Mouse (Mus musculus) c-Kit-negative CD71-positive TER-119-positive erythroid progenitor cells, embryonic 14.5 days (primary cell): ENCODE measurements around the gene Ift43.

Experiments used
- DNase-seq: peaks from one replicate; pipeline ENCODE4 v3.0.0-alpha.2; 2013; ENCODE audit warnings: low read depth, low spot score

Gene Ift43

DNA sequence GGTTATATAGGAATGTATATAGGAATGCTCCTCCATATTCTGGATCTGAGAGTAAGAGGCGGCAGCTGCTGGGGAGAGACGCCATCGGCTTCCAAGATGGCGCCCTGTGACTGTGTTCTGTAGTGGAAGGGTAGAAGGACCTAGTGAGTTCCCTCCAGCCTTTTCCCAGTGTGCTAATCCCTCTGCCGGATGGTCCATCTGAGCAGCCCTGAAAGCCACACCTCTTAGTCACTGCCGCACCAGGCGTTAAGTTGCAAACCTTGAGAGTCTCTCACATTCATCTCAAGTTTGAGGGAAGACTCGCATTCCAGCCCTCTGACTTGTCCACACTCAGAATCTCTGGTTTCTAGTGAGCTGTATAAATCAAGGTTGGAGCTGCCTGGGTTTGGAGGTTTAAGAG, 46.7 kb downstream of the Ift43 start:
- no peak for DNase-seq

DNA sequence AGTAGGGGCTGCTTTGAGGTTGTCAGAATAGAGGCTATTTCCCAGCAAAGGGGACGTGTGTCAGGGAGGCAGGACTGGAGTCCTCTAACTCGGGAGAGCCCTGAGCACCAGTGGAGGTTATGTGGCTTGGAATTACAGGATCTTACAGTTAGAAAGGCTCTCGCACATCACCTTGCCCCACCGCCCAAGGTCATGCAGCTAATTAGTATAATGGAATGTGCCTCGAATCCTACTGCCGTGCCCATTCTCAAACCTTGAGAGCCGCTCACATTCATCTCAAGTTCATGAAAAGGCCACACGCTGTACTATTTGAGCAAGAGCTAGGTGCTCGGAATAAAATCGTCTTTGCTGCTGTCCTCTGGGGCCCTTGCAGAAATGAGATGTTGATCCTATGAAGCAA, 47.4 kb downstream of the Ift43 start:
- DNase-seq: no peak

DNA sequence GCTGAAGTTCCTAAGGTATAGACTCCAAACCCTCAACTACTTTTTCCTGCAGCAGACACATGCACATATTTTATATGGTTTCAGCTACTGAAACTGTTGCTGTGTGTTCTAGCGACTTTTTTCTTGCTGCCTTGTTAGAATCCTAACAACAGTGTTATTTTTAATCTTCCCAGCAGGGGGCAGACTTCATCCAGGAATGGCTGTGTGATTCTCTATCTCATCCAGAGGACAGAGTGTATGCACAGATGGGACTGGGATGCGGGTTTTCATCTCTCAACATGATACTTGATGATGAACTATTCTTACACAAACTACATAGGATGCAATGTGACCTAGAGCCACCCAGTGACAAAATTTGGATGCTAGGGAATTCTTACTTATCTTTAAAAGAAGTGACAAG, 50.5 kb downstream of the Ift43 start:
- peak; percentile 15 for DNase-seq

DNA sequence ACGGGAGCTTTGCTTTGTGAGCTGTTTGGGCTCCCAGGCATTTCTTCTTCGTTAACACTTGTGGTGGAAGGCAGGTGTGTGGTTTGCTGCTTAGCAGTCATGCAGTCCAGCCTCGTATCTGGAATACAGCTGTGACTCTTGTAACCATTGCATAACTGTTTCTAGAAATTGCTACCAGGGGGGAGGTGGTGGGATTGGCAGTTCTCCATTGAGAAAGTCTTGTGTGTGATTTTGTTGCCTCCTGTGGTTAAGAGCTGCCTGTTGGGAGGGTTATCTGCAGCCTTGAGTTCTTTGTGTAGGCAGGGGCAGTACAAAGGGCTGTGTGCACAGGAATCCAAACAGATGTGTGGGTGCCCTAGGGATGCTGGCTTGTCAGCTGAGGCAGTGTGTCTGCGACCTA, 53.4 kb downstream of the Ift43 start:
- no peak for DNase-seq

DNA sequence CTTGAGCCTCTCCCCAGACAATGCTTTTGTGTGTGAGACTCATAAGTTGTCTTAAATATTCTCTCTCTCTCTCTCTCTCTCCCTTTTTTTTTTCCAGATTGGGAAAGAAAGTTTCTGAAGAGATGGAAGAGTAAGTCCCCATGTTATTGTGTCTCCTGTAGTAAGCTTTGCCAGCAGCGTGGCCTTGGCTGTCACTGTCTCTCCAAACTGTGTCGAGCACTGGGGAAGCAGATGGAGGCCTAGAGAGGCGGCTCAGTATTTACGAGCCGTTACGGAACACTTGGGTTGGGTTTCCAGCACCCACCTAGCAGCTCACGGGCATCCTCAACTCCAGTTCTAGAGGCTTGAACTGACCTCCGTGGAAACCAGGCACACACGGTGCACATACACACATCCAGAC, 56.4 kb downstream of the Ift43 start:
- DNase-seq: no peak

DNA sequence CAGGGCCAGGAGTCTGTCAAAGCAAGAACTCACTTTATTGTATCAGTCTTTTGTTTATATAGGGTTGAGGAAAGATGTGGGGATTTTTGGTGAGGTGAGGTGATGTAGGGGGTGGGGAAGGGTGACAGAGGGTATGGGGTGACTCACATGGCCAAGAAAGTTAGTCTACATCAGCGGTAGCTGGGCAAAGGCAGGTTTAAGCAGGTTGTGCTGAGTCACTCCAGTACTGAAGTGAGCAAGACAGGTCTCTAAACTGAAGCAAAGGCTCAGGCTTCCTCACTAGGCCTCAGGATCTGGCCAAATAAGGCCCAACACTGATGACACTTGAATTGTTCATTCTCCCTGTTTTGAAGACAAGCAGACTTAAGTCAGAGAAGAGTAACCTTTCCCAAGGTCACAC, 60.0 kb downstream of the Ift43 start:
- DNase-seq: no peak

DNA sequence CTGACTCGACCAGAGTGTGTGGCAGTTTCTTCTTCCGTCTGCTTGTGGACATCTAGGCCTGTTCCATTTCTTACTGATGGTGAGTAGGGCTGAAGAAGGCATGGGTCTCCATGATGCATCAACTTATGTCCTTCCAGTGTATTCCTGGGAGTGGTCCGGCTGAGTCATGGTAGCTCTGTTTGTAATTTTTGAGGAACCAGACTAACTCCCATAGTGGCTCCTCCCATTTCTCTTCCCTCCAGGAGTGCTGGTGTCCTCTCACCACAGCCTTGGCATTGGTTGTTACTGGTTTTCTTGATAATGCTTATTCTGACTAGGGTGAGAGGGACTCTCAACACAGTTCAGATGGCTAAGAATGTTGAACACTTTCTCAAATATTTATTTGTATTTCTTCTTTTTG, 63.9 kb downstream of the Ift43 start:
- no peak for DNase-seq

DNA sequence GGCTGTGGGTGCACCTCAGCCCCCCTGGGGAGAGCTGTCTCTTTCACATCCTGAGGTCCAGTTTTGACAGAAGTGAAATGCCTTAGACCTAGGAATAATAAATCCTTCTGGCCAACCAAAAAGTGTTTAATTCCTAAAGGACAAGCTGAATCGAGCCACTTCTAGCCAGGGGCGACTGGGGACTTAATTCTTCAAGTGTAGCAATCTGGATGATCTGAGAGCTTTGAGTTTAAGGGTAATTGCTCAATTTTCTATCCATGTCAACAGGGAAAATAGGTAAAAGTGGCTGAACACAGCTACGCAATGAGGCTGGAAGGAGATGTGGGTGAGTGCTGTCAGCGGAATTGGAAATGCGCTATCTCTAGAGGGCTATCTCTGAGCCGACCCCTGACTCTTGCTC, 65.9 kb downstream of the Ift43 start:
- no peak for DNase-seq

DNA sequence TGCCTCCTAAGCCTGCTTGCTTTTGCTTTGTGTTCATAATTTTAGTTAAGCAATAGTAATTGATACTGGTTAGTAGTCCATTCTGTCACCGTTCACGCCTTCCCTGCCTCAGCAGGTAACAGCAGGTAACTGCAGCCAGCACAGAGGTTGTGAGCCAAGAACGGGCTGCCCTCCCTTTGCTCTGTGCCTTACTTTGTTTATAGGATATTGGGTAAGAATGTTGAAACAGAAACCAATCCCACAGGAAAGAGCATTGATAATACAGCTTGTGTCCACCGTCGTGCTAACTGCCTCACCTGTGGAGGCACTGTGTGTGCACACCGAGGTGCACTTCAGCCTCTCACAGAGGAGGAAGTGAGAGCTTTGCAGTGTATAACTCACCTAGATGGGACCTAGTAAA, 66.7 kb downstream of the Ift43 start:
- DNase-seq: no peak

DNA sequence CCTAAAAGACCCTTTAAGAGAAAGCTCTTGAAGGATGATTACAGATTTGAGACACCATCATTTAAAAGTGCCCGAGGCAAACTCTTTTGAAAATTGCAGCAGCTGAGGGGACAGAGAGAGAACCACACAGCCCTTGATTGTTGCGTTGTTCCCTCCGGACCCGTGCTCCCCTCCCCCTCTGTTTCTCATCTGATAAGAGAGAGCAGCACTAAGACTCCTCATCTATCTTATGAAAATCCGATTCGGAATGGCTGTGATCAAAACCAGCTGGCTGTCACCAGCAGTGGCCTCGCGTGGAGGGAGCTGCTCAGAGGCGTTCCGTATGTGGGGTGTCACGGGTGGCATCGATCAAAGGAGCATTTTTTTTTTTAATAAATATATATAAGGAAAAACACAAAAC, 69.6 kb downstream of the Ift43 start:
- DNase-seq: no peak

DNA sequence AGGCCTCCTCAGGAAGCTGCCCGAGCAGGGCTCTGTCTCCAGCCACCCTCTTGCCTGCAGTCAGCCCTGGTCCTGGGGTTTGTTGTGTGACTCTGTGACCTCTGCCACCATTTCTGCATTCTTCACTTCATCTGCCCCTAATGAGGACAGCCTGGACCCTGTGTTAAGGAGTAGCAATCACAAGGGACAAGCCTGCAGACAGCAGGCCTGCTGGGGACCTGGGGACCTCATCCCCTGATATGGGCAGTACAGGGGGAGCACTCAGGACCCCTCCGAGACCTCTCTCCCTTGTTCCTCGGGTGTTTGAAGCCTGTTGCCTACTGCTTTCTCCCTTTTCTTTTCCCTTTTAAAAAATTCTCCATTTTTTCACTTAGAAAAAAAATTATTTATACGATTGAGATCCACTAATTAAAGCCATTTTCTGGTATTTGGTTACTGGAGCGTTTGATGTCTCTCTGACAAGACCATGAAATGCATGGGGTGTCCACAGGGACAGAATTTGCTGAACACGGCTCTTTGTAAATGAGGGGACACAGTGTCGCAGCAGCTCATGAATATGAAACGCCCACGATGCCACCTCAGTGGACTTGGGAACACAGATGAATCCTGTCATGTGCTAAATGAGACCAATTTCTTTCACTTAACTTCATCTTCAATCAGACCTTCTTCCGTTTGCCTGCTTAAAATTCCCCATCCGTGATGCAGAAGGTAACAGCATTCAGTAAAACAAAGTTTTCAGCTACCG, 71.0 kb downstream of the Ift43 start:
- no peak for DNase-seq

DNA sequence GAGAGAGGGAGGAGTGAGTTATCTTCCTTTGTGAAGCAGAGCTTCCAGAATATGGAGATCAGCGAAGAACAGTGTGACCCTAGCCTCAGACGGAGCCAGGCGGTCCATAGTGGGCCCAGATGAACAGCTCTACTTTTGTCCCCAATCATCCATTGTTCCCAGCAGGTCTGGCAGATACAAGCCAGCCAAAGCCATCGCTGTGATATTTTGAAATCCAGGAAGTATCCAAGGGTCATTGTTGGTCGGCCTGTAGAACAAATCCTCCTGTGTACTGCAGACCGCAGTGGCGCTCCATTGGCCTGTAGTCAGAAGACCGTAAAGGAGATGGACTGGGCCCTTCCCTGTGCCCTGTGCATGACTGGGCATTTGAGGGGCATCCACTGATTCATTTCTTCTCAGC, 72.8 kb downstream of the Ift43 start:
- DNase-seq: no peak

DNA sequence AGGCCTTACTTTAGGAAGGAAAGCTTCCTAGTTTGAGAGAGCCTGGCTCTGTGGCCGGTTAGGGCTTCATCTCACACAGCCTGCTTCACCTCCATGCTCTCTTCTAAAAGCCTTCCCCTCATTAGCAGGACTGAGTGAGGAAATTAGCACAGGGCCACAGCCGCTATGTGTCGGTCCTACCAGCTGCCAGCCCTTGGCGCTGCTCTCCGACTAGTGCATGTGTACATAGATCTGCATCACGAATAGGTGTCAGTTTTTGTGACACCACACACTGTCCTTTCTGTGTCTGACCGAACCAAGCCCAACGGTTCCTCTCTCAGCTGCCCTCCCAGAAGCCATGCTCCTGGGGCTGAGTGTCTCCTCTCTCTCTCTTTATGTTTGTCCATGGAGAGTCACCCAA, 74.8 kb downstream of the Ift43 start:
- DNase-seq: no peak

DNA sequence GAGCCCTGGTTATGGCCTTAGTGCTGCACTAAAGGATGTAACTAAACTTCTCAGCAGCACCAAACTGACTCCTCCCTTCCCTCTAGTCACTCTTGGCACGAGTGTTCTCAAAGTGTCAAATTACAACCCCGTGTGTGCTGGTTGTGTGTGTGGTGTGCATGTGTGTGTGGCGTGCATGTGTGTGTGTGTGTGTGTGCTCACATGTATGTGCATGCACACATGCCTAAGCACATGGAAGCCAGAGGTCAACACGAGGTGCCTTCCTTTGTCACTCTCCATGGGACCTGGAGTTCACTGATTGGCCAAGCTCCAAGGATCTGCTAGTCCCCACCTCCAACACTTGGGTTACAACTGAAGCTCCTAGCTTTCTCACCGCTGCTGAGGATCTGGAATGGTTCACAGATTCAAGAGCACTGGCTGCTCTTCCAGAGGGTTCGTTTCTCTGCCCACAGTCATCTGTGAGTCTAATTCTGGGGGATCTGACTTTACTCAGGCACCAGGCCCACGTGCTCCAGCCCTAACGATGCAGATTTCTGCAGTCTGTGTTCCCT, 75.6 kb downstream of the Ift43 start:
- DNase-seq: no peak

DNA sequence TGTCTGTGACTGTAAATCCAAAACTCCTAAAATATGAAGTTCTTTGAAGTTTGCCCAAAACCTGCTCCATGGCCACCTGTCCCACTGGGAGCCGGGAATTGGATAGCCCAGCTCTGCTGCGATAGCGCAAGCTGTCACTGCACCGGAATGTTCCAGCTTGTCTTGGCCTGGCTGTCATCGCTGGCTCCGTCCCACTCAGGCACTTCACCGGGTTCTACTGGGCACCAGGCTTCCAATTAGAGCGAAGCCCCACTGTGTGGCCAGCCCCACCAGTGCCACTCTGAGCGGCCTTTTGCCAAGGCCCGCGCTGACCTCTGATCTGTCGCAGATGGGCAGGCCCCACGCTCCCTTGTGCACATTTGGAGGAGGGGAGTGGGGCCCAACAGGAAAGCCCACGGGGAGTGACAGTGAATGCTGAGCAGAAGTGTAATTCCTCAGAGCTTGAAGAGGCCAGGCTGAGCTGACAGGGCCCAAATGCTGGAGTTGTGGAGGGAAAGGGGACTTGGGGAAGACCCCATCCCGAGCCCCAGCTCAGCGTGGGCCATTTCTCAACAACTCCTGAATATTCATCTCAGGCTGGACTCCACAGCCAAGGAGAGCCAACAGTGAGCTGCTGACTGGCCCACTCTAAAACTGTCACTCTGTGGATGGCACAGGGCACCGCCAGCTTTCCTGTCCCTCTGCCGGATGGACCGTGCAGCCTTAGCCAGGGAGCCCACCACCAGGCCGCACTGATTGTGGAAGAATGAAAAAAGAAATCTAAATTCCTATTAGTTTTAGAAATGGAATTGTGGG, 76.5 kb downstream of the Ift43 start:
- no peak for DNase-seq

DNA sequence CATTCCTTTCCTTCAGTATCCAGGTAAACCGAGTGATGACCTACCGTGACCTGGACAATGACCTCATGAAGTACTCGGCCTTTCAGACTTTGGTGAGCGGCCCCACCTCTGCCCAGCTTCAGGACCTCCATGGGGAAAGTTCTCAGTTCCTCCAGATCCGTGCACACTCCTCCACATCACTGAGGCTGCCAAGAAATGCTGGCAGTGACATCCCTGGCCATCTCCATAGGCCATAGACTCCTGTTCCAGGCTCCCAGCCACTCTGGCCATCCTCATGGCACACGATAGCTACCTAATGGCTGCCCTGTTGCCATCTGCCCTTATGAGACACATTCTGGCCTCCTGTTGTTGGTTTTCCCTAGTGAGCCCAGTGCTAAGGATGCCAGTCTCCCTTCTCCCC, 79.1 kb downstream of the Ift43 start:
- DNase-seq: no peak

DNA sequence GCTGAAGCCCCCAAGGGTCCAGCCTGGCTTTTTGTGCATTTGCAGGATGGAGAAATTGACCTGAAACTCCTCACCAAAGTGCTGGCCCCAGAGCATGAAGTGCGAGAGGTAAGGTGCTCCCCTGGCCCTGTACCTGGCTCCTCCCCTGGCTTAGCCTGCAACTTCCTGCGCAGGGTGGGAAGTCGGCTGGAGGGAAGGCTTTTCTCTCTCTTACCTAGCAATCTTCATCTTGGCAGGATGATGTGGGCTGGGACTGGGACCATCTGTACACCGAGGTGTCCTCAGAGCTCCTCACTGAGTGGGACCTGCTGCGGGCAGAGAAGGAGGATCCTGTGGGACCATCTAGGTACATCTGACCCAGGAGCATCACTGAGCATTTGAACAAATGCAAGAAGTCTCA, 79.6 kb downstream of the Ift43 start:
- DNase-seq: no peak

DNA sequence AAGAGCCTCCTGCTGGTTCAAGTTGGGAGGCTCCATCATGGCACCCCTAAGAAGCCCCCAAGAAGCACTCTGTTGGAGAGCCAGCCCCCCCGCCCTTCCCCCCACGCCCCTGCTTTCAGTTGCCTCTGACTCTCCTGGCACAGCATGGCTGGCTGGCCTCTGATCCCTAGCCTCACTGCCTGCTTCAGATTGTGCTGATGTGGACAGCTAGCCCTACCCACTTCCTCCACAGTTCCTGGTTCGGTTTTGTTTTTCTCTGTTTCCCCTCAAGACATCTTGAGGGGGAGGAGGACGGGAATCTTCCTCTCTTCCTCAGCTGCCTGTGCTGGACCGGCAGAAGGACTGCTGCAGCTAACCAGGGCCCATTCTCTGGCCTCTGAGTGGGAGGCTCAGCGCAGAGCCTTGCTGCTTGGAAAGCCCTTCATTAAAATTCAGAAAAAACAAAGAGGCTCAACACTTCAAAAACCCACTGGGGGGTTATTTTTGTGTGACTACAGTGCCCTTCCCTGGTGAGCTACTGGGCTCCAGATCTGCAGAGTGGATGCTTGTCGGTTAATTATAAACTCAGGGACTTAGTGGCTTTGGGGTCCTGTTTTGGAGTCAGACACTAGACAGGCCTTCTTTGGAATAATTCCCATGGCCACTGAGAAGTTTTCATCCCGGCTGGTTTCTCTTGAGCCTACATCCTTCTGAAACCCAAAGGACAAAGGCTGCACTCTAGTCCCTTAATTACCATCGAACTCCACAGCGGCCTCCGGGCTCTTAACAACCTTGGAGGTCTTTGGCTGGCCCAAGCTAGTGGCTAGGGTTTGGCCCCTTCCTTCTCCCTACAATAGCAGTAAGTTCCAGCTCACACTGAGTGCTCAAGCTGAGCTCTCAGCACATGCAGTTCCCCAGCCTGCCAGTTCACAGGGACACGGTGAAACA, 80.8 kb downstream of the Ift43 start:
- no peak for DNase-seq

DNA sequence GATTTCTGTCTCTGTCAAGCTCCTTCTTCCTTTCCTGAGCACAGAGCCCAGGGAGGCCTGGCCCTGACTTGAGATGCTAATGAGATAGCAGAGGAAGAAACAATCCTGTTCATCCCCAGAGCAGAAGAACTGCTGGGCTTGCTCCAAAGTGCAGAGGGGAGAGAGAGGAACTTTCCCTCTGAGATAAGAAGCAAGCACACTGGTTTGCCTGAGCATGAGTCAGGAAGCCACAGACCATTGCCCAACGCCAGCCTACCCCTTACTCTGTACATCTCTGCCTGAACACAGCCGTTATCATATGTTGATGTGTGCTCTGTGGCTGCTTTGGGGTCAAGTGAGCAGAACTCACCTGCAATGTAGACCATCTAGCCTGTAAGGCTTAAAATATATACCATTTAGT, 83.9 kb downstream of the Ift43 start:
- DNase-seq: no peak

DNA sequence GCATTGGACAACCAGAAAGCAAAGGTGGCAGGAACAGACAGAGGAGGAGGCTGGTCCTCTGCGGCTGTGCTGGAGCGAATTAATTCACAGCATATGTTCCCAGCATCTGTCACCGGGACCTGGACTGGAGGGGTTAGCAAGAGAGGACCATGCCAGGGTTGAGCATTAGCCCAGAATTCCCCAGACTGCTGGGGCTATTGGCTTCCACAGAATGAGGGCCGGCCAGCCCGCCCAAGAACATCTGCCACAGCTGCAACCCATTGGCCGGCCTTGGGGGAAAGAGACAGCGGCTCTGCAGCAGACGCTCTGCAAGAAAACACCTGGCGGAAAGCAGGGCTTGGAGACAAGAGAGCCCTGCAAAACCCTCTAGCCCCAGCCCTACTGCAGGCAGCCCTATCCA, 84.7 kb downstream of the Ift43 start:
- no peak for DNase-seq

DNA sequence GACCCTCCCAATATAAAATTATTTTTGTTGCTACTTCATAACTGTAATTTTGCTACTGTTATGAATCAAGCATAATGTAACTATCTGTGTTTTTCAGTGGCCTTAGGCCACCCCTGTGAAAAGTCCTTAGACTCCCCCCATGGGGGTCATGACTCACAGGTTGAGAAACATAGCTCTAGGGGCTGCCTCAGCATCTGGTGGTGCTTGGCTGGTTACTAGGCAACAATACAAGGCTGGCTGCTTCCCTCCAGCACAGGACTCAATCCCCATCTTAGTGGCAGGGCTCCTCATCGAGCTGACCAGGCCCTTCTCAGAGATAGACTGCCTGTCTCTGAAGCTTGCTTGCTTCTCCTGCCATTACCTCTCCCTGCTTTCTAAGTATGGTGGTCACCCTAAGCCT, 86.4 kb downstream of the Ift43 start:
- DNase-seq: no peak

DNA sequence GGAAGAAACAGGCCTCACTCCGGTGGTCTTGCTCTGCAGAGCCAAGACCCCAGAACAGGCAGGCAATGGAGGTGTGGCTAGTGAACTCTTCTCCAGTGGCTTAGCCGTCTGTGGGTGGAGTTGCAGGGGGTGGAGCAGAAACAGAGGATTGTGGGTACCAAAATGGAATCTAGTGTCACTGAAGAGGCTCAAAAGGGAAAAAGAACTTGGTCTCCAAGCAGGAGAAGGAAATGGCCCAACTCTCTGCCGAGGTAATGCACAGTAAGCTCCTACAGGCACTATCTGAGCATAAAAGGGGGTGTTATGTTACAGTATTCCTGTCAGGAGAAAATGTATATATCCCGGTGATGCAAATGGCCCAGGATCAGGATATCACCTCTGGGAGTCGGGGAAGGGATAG, 86.9 kb downstream of the Ift43 start:
- no peak for DNase-seq
